ENCODE assay signal across 8 mouse cellular contexts in genomic region chr2:101815250-101815934, GRCm38 (mm10).
A peak's percentile ranks its signal among the peaks of the same experiment; 100 is the strongest.
DNase-seq lines count a peak whose midpoint lies in the region; ATAC-seq and TF ChIP-seq lines count a peak whose summit lies in the region.

No protein-coding gene starts in this region.

- no peak for TF ChIP-seq POLR2A in olfactory bulb, adult 2 months (IDR thresholded peaks at IDR 0.05; ENCODE audit: insufficient read depth, low read depth, low read length)
- no peak for TF ChIP-seq POLR2A in cerebellum, adult 2 months (IDR thresholded peaks at IDR 0.05; ENCODE audit: borderline replicate concordance, insufficient read depth, low read length)

- no peaks in the 10 kb centered on the region for H3K36me3 ChIP-seq in hindbrain, embryonic 11.5 days (ENCODE audit: control insufficient read depth, insufficient read depth, low read length)
- no peaks in the 10 kb centered on the region for H3K36me3 ChIP-seq in hindbrain, embryonic 12.5 days
- H3K36me3 ChIP-seq in intestine, postnatal 0 days (ENCODE audit: control insufficient read depth, insufficient read depth): no peaks in the 10 kb centered on the region

- 37% methylated on average over 5 of the region's 5 CpGs for whole genome bisulfite sequencing in hindbrain, embryonic 11.5 days
- 31% methylated on average over 5 of the region's 5 CpGs for WGBS in hindbrain, embryonic 12.5 days
- WGBS in intestine, postnatal 0 days: 46% methylated on average over 5 of the region's 5 CpGs
- WGBS in olfactory bulb, adult 2 months: 32% methylated on average over 5 of the region's 5 CpGs
- 38% methylated on average over 5 of the region's 5 CpGs for WGBS in cerebellum, adult 2 months

- peak; percentile 63 for DNase-seq in hindbrain, embryonic 11.5 days (ENCODE audit: low spot score)
- peak; percentile 28 for DNase-seq in CD4-positive helper T cell, adult 2 months (ENCODE audit: low read depth, low spot score)
- DNase-seq in ZHBTc4 (ENCODE audit: low read depth, low spot score): peak; percentile 83
- no peak for DNase-seq in cerebellum, adult 2 months
- no peak for DNase-seq in urinary bladder, postnatal 36 days (ENCODE audit: low spot score in 2 of 2)

- no peaks in the 10 kb centered on the region for H3K27me3 ChIP-seq in hindbrain, embryonic 11.5 days (ENCODE audit: control insufficient read depth, insufficient read depth, low read length)
- no peaks in the 10 kb centered on the region for H3K27me3 ChIP-seq in hindbrain, embryonic 12.5 days
- no peaks in the 10 kb centered on the region for H3K27me3 ChIP-seq in intestine, postnatal 0 days (replicated peaks; ENCODE audit: control insufficient read depth, insufficient read depth, low read length)
- H3K27me3 ChIP-seq in cerebellum, adult 2 months (ENCODE audit: control insufficient read depth, insufficient read depth, low read length): no peaks in the 10 kb centered on the region

- no peak for ATAC-seq in hindbrain, embryonic 11.5 days (ENCODE audit: low FRiP score)
- ATAC-seq in hindbrain, embryonic 12.5 days (ENCODE audit: low FRiP score): no peak
- ATAC-seq in intestine, postnatal 0 days: no peak

- no peaks in the 10 kb centered on the region for H3K9me3 ChIP-seq in hindbrain, embryonic 11.5 days (ENCODE audit: control insufficient read depth, low read length)
- H3K9me3 ChIP-seq in hindbrain, embryonic 12.5 days (replicated peaks): no peaks in the 10 kb centered on the region
- no peaks in the 10 kb centered on the region for H3K9me3 ChIP-seq in intestine, postnatal 0 days (ENCODE audit: control insufficient read depth)

- H3K4me3 ChIP-seq in hindbrain, embryonic 11.5 days (ENCODE audit: low read depth, low read length): no peak overlapping the region
- no peak overlapping the region for H3K4me3 ChIP-seq in hindbrain, embryonic 12.5 days
- H3K4me3 ChIP-seq in intestine, postnatal 0 days (ENCODE audit: low read depth, low read length): no peak overlapping the region
- H3K4me3 ChIP-seq in olfactory bulb, adult 2 months (ENCODE audit: insufficient read depth, low read depth, low read length): no peak overlapping the region
- H3K4me3 ChIP-seq in cerebellum, adult 2 months (replicated peaks; ENCODE audit: insufficient read depth, low read depth, low read length): no peak overlapping the region

- H3K27ac ChIP-seq in hindbrain, embryonic 11.5 days (ENCODE audit: low read depth, low read length): no peak overlapping the region
- H3K27ac ChIP-seq in hindbrain, embryonic 12.5 days: no peak overlapping the region
- H3K27ac ChIP-seq in intestine, postnatal 0 days (ENCODE audit: low read depth, low read length): peak overlapping the region; percentile 83; the same call in 1 of the 2 replicates
- H3K27ac ChIP-seq in olfactory bulb, adult 2 months (ENCODE audit: insufficient read depth, low read depth, low read length): no peak overlapping the region
- no peak overlapping the region for H3K27ac ChIP-seq in cerebellum, adult 2 months (ENCODE audit: insufficient read depth, low read length)

- H3K4me2 ChIP-seq in hindbrain, embryonic 11.5 days (replicated peaks; ENCODE audit: low read depth, low read length): no peak overlapping the region
- H3K4me2 ChIP-seq in hindbrain, embryonic 12.5 days (replicated peaks): no peak overlapping the region
- H3K4me2 ChIP-seq in intestine, postnatal 0 days (replicated peaks; ENCODE audit: low read depth): no peak overlapping the region

- peak; percentile 72 for TF ChIP-seq CTCF in intestine, postnatal 0 days (IDR thresholded peaks at IDR 0.05; ENCODE audit: low read depth)
- TF ChIP-seq CTCF in olfactory bulb, adult 2 months (IDR thresholded peaks at IDR 0.05; ENCODE audit: insufficient read depth, low read depth, low read length): peak; percentile 41; the same call in 1 of the 2 replicates
- TF ChIP-seq CTCF in cerebellum, adult 2 months (IDR thresholded peaks at IDR 0.05; ENCODE audit: borderline replicate concordance, insufficient read depth, low read depth, low read length): no peak

- H3K9ac ChIP-seq in hindbrain, embryonic 11.5 days (ENCODE audit: low read depth, low read length): no peak overlapping the region
- no peak overlapping the region for H3K9ac ChIP-seq in hindbrain, embryonic 12.5 days
- H3K9ac ChIP-seq in intestine, postnatal 0 days (ENCODE audit: low read depth, low read length): no peak overlapping the region

- no peaks in the 10 kb centered on the region for H3K4me1 ChIP-seq in hindbrain, embryonic 11.5 days (replicated peaks; ENCODE audit: control insufficient read depth, insufficient read depth, low read length)
- peaks cover 3% of the 10 kb centered on the region; the same call in 1 of the 2 replicates for H3K4me1 ChIP-seq in hindbrain, embryonic 12.5 days
- H3K4me1 ChIP-seq in intestine, postnatal 0 days (replicated peaks; ENCODE audit: control insufficient read depth, insufficient read depth, low read length): peaks cover 16% of the 10 kb centered on the region
- no peaks in the 10 kb centered on the region for H3K4me1 ChIP-seq in olfactory bulb, adult 2 months (ENCODE audit: control insufficient read depth, insufficient read depth, low read length)
- no peaks in the 10 kb centered on the region for H3K4me1 ChIP-seq in cerebellum, adult 2 months (ENCODE audit: control insufficient read depth, insufficient read depth, low read length)

Comparison
In these comparisons a context has a peak if more than half of its experiments do, and no peak if none do; other contexts are left out.
1. DNase-seq: peak in hindbrain, embryonic 11.5 days (single experiment), CD4-positive helper T cell, adult 2 months (single experiment) and ZHBTc4 (single experiment); none in cerebellum, adult 2 months (0 of 2) and urinary bladder, postnatal 36 days (0 of 2).